Mouse (Mus musculus) liver, embryonic 14.5 days (tissue): ENCODE measurements around the gene Ttyh3. TPM values are rescaled to one million over a fixed set of nuclear protein-coding genes. Genes with fewer than 3 reads are reported as not detected.

Experiments used
- ATAC-seq: fragments of 200-750 bp; cut with Nextera tagmentation; 2 replicates; pipeline ENCODE4 v1.8.0; 2017; ENCODE audit warnings: moderate number of reproducible peaks, mild to moderate bottlenecking, moderate library complexity; ENCODE audit not compliant: insufficient read depth
- DNase-seq, 3 experiments: peaks; one replicate each; pipeline ENCODE4 v3.0.0-alpha.2; 2012 to 2013; ENCODE audit warnings: low read depth in 3 of 3, low spot score in 3 of 3
- H3K27ac ChIP-seq: fragments of 300-500 bp; sonication (generic); 2 replicates; pipeline ENCODE4 v1.5.1; 2014; ENCODE audit warnings: moderate library complexity, mild to moderate bottlenecking, control low read depth, inconsistent platforms
- H3K27me3 ChIP-seq: fragments of 300-500 bp; sonication (generic); 2 replicates; pipeline ENCODE4 v1.6.1; 2014; ENCODE audit warnings: mild to moderate bottlenecking, low read length, moderate library complexity; ENCODE audit not compliant: control insufficient read depth, insufficient read depth
- H3K36me3 ChIP-seq: fragments of 300-500 bp; sonication (generic); replicated peaks from 2 replicates; pipeline ENCODE4 v1.6.1; 2014; ENCODE audit warnings: low read depth; ENCODE audit not compliant: control insufficient read depth, insufficient read depth
- H3K4me1 ChIP-seq, 2 experiments: fragments of 200-500 bp in 1 of 2; fragments of 300-500 bp in 1 of 2; sonication (generic) in 1 of 2; replicated peaks; 2 replicates each; pipeline ENCODE4 v1.6.1; 2012 to 2014; ENCODE audit warnings: antibody characterized with exemption in 1 of 2, inconsistent platforms in 1 of 2, low read length in 1 of 2; ENCODE audit not compliant: control insufficient read depth in 2 of 2, insufficient read depth in 2 of 2
- H3K4me2 ChIP-seq: fragments of 300-500 bp; sonication (generic); 2 replicates; pipeline ENCODE4 v1.6.1; 2014; ENCODE audit warnings: low read depth, mild to moderate bottlenecking, control low read depth, moderate library complexity
- H3K4me3 ChIP-seq, 2 experiments: fragments of 200-500 bp in 1 of 2; fragments of 300-500 bp in 1 of 2; sonication (generic) in 1 of 2; 2 replicates each; pipeline ENCODE4 v1.5.1; 2012 to 2014; ENCODE audit warnings: low read depth in 2 of 2, low read length in 2 of 2, mild to moderate bottlenecking in 2 of 2, control low read depth in 1 of 2, inconsistent platforms in 1 of 2, moderate library complexity in 1 of 2; ENCODE audit not compliant: insufficient read depth in 1 of 2
- H3K9ac ChIP-seq: fragments of 300-500 bp; sonication (generic); replicated peaks from 2 replicates; pipeline ENCODE4 v1.6.1; 2014; ENCODE audit warnings: mild to moderate bottlenecking, control low read depth, moderate library complexity
- H3K9me3 ChIP-seq: fragments of 300-500 bp; sonication (generic); 2 replicates; pipeline ENCODE4 v1.6.1; 2016; ENCODE audit warnings: low read length, mixed read lengths; ENCODE audit not compliant: control insufficient read depth
- CTCF ChIP-seq: IDR thresholded peaks from 2 replicates; pipeline ENCODE4 v1.5.1; 2016; ENCODE audit warnings: antibody characterized with exemption, low read depth, control low read depth
- EP300 ChIP-seq: IDR thresholded peaks from 2 replicates; pipeline ENCODE4 v1.6.1; 2016; ENCODE audit warnings: antibody characterized with exemption, low read depth
- WGBS: fragments of 180-500 bp; shearing (Covaris S2); extraction: QIAGEN DNeasy Blood & Tissue Kit; methylation state at CpG from one replicate; pipeline ENCODE4 v1.1.7; 2014; ENCODE audit not compliant: insufficient replicate concordance; 5-methylcytosine and 5-hydroxymethylcytosine counted together
- polyA plus RNA-seq, 2 experiments: library from polyadenylated mRNA; depleted of rRNA in 1 of 2; stranded (reverse) in 1 of 2; unstranded in 1 of 2; fragments of >200 nt; fragmentation: Nextera tagmentation in 1 of 2; extraction: Ambion mirVana in 1 of 2; gene quantifications; 2 replicates each; pipeline versions ENCODE4 v1.2.1 to v1.2.3; 2012 to 2014

Ttyh3 gene
- polyA plus RNA-seq, 2 experiments, result 5.4 to 8.3 TPM

- Histone ChIP-seq H3K27ac (no peak overlapping the region), H3K9me3 (no peaks in the 10 kb centered on the region), H3K4me2 (no peak overlapping the region), H3K27me3 (no peaks in the 10 kb centered on the region), H3K4me1 (peaks cover 0 to 9% of the 10 kb centered on the region in 2 experiments; a peak in 2 of 4 replicates), H3K36me3 (no peaks in the 10 kb centered on the region), H3K9ac (no peak overlapping the region), H3K4me3 (no peak overlapping the region)
- 67% methylated on average over 6 of the region's 6 CpGs for WGBS
- DNase-seq (no peak), ATAC-seq (no peak)
- TF ChIP-seq EP300, result no peak
These were observed 76.2 kb downstream of the Ttyh3 start for GRCm38 (mm10) chr5:140572611-140573010.

GRCm38 (mm10) chr5:140571673-140572072 is 77.2 kb downstream of the Ttyh3 start:
- Histone ChIP-seq H3K4me2 (no peak overlapping the region), H3K4me1 (peaks cover 1 to 19% of the 10 kb centered on the region in 2 experiments; a peak in 3 of 4 replicates), H3K9ac (no peak overlapping the region), H3K27me3 (no peaks in the 10 kb centered on the region), H3K27ac (no peak overlapping the region), H3K36me3 (no peaks in the 10 kb centered on the region), H3K4me3 (no peak overlapping the region), H3K9me3 (no peaks in the 10 kb centered on the region)
- WGBS, result 74% methylated on average over 10 of the region's 10 CpGs
- TF ChIP-seq CTCF (no peak), EP300 (no peak)
- DNase-seq (no peak), ATAC-seq (no peak)

GRCm38 (mm10) chr5:140571201-140571600 is 77.6 kb downstream of the Ttyh3 start:
- no peak overlapping the region for H3K4me3 ChIP-seq
- WGBS, result 56% methylated on average over 4 of the region's 4 CpGs
- DNase-seq, result no peak
- H3K4me2 ChIP-seq, result no peak overlapping the region
- no peak for TF ChIP-seq CTCF
- TF ChIP-seq EP300, result no peak
- no peaks in the 10 kb centered on the region for H3K27me3 ChIP-seq
- H3K4me1 ChIP-seq, result peaks cover 3 to 20% of the 10 kb centered on the region in 2 experiments; a peak in 3 of 4 replicates
- no peak overlapping the region for H3K9ac ChIP-seq
- H3K9me3 ChIP-seq, result no peaks in the 10 kb centered on the region
- ATAC-seq, result no peak
- H3K36me3 ChIP-seq, result no peaks in the 10 kb centered on the region
- no peak overlapping the region for H3K27ac ChIP-seq

Other genes with a start within 250 kb of the Ttyh3 start
- gene Eif3b, start 229.7 kb downstream of the Ttyh3 start, polyA plus RNA-seq (2012; rRNA removed), result 50.9 and 86.8 TPM in 2 replicates
- gene Eif3b, start 229.7 kb downstream of the Ttyh3 start, polyA plus RNA-seq (2014; fragmentation: Nextera tagmentation; extraction: Ambion mirVana), result 85.2 and 99.6 TPM in 2 replicates
- gene Gm4869, start 203.4 kb downstream of the Ttyh3 start, polyA plus RNA-seq (2012; rRNA removed), result 0.01 TPM in 1 of 2 replicates, not detected in the other
- gene Gm4869, start 203.4 kb downstream of the Ttyh3 start, polyA plus RNA-seq (2014; fragmentation: Nextera tagmentation; extraction: Ambion mirVana), result not detected in 2 replicates
- gene Chst12, start 143.5 kb downstream of the Ttyh3 start, polyA plus RNA-seq (2012; rRNA removed), result 4.3 and 4.8 TPM in 2 replicates
- gene Chst12, start 143.5 kb downstream of the Ttyh3 start, polyA plus RNA-seq (2014; fragmentation: Nextera tagmentation; extraction: Ambion mirVana), result 5.4 and 6.5 TPM in 2 replicates
- gene Grifin, start 84.0 kb downstream of the Ttyh3 start, polyA plus RNA-seq (2012; rRNA removed), result 2.5 and 2.7 TPM in 2 replicates
- gene Grifin, start 84.0 kb downstream of the Ttyh3 start, polyA plus RNA-seq (2014; fragmentation: Nextera tagmentation; extraction: Ambion mirVana), result 2.3 and 4.0 TPM in 2 replicates
- 12.1 and 15.8 TPM in 2 replicates for gene Lfng, start 41.7 kb downstream of the Ttyh3 start, polyA plus RNA-seq (2012; rRNA removed)
- 9.9 and 11.4 TPM in 2 replicates for gene Lfng, start 41.7 kb downstream of the Ttyh3 start, polyA plus RNA-seq (2014; fragmentation: Nextera tagmentation; extraction: Ambion mirVana)
- gene Iqce, start 53.3 kb upstream of the Ttyh3 start, polyA plus RNA-seq (2012; rRNA removed), result 3.8 and 4.6 TPM in 2 replicates
- 3.2 and 3.4 TPM in 2 replicates for gene Iqce, start 53.3 kb upstream of the Ttyh3 start, polyA plus RNA-seq (2014; fragmentation: Nextera tagmentation; extraction: Ambion mirVana)
- gene Brat1, start 56.0 kb upstream of the Ttyh3 start, polyA plus RNA-seq (2012; rRNA removed), result 5.1 and 5.8 TPM in 2 replicates
- gene Brat1, start 56.0 kb upstream of the Ttyh3 start, polyA plus RNA-seq (2014; fragmentation: Nextera tagmentation; extraction: Ambion mirVana), result 4.5 and 5.2 TPM in 2 replicates
- gene Amz1, start 75.1 kb upstream of the Ttyh3 start, polyA plus RNA-seq (2012; rRNA removed), result 0.60 and 0.65 TPM in 2 replicates
- gene Amz1, start 75.1 kb upstream of the Ttyh3 start, polyA plus RNA-seq (2014; fragmentation: Nextera tagmentation; extraction: Ambion mirVana), result 0.72 and 1.4 TPM in 2 replicates
- gene Gna12, start 181.4 kb upstream of the Ttyh3 start, polyA plus RNA-seq (2012; rRNA removed), result 14.2 and 17.0 TPM in 2 replicates
- 5.4 and 9.6 TPM in 2 replicates for gene Gna12, start 181.4 kb upstream of the Ttyh3 start, polyA plus RNA-seq (2014; fragmentation: Nextera tagmentation; extraction: Ambion mirVana)